Mouse (Mus musculus) lung, postnatal 0 days (tissue): ENCODE results near the gene Acbd3. TPM values are rescaled to one million over a fixed set of nuclear protein-coding genes. Genes with fewer than 3 reads are reported as not detected.

Experiments
- ATAC-seq: fragments of 200-750 bp; cut with Nextera tagmentation; 2 replicates; pipeline ENCODE4 v1.8.0; 2017; ENCODE audit warnings: moderate library complexity
- DNase-seq: peaks from one replicate; pipeline ENCODE4 v3.0.0-alpha.2; 2016; ENCODE audit warnings: low spot score
- H3K27ac ChIP-seq: fragments of 300-500 bp; sonication (generic); 2 replicates; pipeline ENCODE4 v1.5.1; 2014; ENCODE audit warnings: antibody characterized with exemption, mild to moderate bottlenecking, low read length, mixed read lengths
- H3K27me3 ChIP-seq: fragments of 300-500 bp; sonication (generic); replicated peaks from 2 replicates; pipeline ENCODE4 v1.6.1; 2014; ENCODE audit warnings: low read length, mixed read lengths; ENCODE audit not compliant: insufficient read depth
- H3K36me3 ChIP-seq: fragments of 300-500 bp; sonication (generic); 2 replicates; pipeline ENCODE4 v1.6.1; 2014; ENCODE audit warnings: low read length, mixed read lengths; ENCODE audit not compliant: insufficient read depth
- H3K4me1 ChIP-seq: fragments of 300-500 bp; sonication (generic); 2 replicates; pipeline ENCODE4 v1.6.1; 2014; ENCODE audit warnings: antibody characterized with exemption, low read depth, low read length, mixed read lengths; ENCODE audit not compliant: insufficient read depth
- H3K4me2 ChIP-seq: fragments of 300-500 bp; sonication (generic); replicated peaks from 2 replicates; pipeline ENCODE4 v1.6.1; 2014; ENCODE audit warnings: low read depth, mild to moderate bottlenecking, low read length, moderate library complexity, mixed read lengths
- H3K4me3 ChIP-seq: fragments of 300-500 bp; sonication (generic); 2 replicates; pipeline ENCODE4 v1.5.1; 2014; ENCODE audit warnings: low read depth, low read length
- H3K9ac ChIP-seq: fragments of 300-500 bp; sonication (generic); replicated peaks from 2 replicates; pipeline ENCODE4 v1.6.1; 2014; ENCODE audit warnings: low read depth, mild to moderate bottlenecking
- H3K9me3 ChIP-seq: fragments of 300-500 bp; sonication (generic); 2 replicates; pipeline ENCODE4 v1.6.1; 2016; ENCODE audit warnings: low read length, mixed read lengths
- CTCF ChIP-seq: IDR thresholded peaks from 2 replicates; pipeline ENCODE4 v1.5.1; 2016; ENCODE audit warnings: antibody characterized with exemption, mild to moderate bottlenecking
- EP300 ChIP-seq: IDR thresholded peaks from 2 replicates; pipeline ENCODE4 v1.6.1; 2016; ENCODE audit warnings: antibody characterized with exemption, mild to moderate bottlenecking, control low read depth
- WGBS: fragments of 180-500 bp; shearing (Covaris S2); extraction: QIAGEN DNeasy Blood & Tissue Kit; methylation state at CpG from one replicate; pipeline ENCODE4 v1.1.7; 2014; 5-methylcytosine and 5-hydroxymethylcytosine counted together
- polyA plus RNA-seq: library from polyadenylated mRNA; unstranded; fragments of >200 nt; fragmentation: Nextera tagmentation; extraction: Ambion mirVana; gene quantifications from 2 replicates; pipeline ENCODE4 v1.2.1, GENCODE M21; 2015

Gene Acbd3
- polyA plus RNA-seq, 1 experiment from 2014 or later = 17.0 TPM

DNA sequence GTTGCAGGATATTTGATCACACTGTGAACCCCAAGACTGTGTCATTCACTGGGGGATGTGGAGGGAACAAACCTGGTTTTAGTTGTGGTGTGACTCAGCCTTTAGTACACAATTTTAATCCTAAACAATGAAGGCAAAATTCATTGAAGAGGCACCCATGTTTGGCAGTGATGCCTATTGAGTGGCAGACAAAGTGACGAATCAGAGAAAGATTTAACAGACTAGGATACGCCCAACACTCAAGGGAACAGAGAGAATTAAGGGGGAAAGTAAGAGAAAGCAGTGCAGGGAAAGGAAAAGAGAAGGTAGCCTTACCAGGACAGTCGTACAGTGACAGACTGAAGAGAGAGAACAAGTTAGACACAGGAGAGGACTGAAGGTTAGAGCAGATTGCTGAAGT lies 46.4 kb downstream of the Acbd3 start:
- 96% methylated on average over 3 of the region's 3 CpGs for WGBS
- TF ChIP-seq CTCF (no peak), EP300 (no peak)
- no peak overlapping the region for H3K4me3 ChIP-seq
- H3K4me1 ChIP-seq = peaks cover 16% of the 10 kb centered on the region; the same call in 1 of the 2 replicates
- DNase-seq = no peak
- H3K4me2 ChIP-seq = no peak overlapping the region
- no peaks in the 10 kb centered on the region for H3K9me3 ChIP-seq
- ATAC-seq = no peak
- H3K9ac ChIP-seq = no peak overlapping the region
- H3K27ac ChIP-seq = no peak overlapping the region
- no peaks in the 10 kb centered on the region for H3K27me3 ChIP-seq
- H3K36me3 ChIP-seq = no peaks in the 10 kb centered on the region

DNA sequence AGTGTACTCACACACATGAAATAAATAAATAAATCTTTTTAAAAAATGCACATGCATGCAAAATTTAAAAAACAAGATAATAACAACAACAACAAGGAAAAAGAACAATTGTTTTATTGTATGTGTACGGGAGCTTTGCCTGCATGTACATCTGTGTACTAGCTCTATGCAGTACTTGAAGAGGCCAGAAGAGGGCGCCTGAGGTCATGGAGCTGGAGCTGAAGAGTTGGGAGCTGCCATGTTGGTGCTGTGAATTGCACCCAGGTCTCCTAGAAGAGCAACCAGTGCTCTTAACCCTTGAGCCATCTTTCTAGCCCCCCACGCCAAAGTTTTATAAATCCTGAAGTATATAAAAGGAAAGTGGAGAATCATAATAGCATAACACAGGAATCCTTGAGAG lies 48.8 kb downstream of the Acbd3 start:
- no peak for DNase-seq
- no peak for ATAC-seq

DNA sequence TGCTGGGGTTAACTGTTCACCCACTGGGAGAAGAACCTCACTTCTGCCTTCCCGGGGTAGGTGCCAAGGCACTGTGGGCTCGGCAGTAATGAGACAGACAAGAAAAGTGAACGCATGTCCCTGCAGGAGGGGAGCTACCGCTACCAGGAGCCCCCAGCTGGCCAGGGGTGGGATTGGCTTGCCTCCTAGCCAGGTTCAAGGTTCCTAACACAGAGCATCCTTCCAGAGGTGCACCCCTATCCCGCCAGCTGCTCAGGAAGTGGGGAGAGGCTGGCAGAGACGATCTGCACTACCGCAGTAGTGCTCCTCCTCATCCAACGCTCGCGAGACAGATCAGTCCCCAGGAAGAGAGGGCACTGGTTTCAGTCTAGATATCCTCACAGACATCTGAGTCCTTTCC lies 49.5 kb downstream of the Acbd3 start:
- ATAC-seq (no peak), DNase-seq (no peak)
- Histone ChIP-seq H3K9me3 (no peaks in the 10 kb centered on the region), H3K4me2 (no peak overlapping the region), H3K27me3 (no peaks in the 10 kb centered on the region), H3K4me1 (peaks cover 7% of the 10 kb centered on the region; the same call in 1 of the 2 replicates), H3K36me3 (no peaks in the 10 kb centered on the region), H3K4me3 (no peak overlapping the region), H3K27ac (no peak overlapping the region), H3K9ac (no peak overlapping the region)
- 78% methylated on average over 10 of the region's 10 CpGs for WGBS
- TF ChIP-seq CTCF = no peak

More for the DNA sequence above, 48.8 kb downstream of the Acbd3 start:
- no peak overlapping the region for H3K9ac ChIP-seq
- H3K4me1 ChIP-seq = peaks cover 7% of the 10 kb centered on the region; the same call in 1 of the 2 replicates
- no peaks in the 10 kb centered on the region for H3K36me3 ChIP-seq
- no peak overlapping the region for H3K4me2 ChIP-seq
- no peak overlapping the region for H3K4me3 ChIP-seq
- no peak overlapping the region for H3K27ac ChIP-seq
- 70% methylated on average over 3 of the region's 3 CpGs for WGBS
- no peaks in the 10 kb centered on the region for H3K9me3 ChIP-seq
- H3K27me3 ChIP-seq = no peaks in the 10 kb centered on the region
- TF ChIP-seq CTCF (peak; percentile 62), EP300 (no peak)

DNA sequence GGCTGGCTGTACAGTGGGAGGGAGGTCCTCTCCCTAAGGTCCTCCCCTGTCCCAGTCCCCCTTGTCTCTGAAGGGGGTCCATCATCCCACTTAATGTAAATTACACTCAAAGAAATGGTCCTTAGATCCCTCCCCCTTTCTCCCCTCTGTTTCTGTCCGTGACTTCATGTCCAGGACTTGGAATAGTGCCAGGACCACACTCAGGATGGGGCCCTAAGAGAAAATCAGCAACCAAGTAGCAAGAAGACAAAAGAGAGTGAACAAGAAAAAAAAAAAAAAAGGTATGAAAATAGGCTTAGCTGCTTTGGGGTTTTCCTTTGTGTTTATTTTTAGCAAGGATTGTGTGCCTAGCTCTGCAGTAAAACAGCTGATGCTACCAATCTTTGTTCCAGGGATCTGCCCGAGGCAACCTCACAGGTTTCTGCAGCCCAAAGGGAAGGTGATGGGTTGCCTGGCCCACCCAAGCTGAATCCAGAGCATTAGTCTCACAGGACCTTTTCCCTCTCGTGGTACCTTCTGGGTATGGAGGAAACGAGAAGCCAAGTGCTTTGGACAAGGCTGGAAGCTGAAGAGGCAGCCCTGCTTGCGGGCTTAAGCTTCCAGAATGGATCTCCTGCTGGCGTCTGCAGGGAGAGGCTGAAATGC lies 50.1 kb downstream of the Acbd3 start:
- no peak overlapping the region for H3K4me2 ChIP-seq
- H3K9ac ChIP-seq = no peak overlapping the region
- H3K4me3 ChIP-seq = no peak overlapping the region
- DNase-seq (peak; percentile 24), ATAC-seq (no peak)
- peaks cover 7% of the 10 kb centered on the region; the same call in 1 of the 2 replicates for H3K4me1 ChIP-seq
- H3K27me3 ChIP-seq = no peaks in the 10 kb centered on the region
- no peak overlapping the region for H3K27ac ChIP-seq
- TF ChIP-seq EP300 (no peak), CTCF (no peak)
- WGBS = 40% methylated on average over 6 of the region's 6 CpGs
- H3K9me3 ChIP-seq = no peaks in the 10 kb centered on the region
- H3K36me3 ChIP-seq = no peaks in the 10 kb centered on the region

DNA sequence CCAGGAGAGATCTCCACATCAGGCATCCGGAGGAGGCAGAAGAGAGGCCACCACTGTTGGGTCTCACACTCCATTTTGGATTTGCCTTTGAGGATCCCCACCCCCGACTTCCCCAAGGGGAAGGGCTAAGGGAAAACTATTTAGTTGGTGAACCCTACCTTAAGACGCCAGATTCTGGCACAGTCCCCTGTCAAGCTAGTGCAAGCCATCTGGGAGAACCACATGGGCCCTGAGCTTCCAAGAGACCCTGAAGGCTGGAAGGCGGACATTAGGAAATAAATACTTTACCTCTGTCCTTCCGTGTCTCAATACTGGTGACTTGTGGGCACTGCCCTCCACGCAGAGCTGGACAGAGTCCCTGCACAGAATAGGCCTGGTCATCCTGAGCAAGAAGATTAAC lies 50.7 kb downstream of the Acbd3 start:
- H3K9ac ChIP-seq = no peak overlapping the region

DNA sequence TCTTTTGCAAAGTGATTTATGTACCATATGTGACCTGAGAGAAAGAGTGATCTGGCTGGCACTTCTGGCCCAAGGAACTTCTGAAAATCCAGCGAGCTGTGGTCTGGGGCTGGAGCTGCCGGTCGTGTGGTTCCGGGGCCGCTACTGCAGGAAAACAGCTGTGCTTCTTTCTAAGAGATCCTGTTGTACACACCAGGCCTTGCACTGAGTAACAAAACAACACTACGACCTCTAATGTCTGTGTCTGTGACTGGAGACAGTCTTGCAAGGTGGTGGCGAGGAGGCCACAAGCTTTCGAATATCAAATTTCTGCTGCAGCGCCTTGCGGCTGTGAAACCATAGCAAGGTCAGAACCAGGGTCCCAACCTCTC lies 51.4 kb downstream of the Acbd3 start:
- WGBS = 7% methylated on average over 10 of the region's 10 CpGs
- H3K4me1 ChIP-seq = peaks cover 7% of the 10 kb centered on the region; the same call in 1 of the 2 replicates
- peak overlapping the region; percentile 68 for H3K4me3 ChIP-seq
- ATAC-seq (peak; percentile 21), DNase-seq (no peak)
- TF ChIP-seq CTCF = no peak
- no peak for TF ChIP-seq EP300
- H3K9ac ChIP-seq = peak overlapping the region; percentile 87
- no peaks in the 10 kb centered on the region for H3K36me3 ChIP-seq
- H3K27me3 ChIP-seq = no peaks in the 10 kb centered on the region
- peak overlapping the region; percentile 98 for H3K27ac ChIP-seq
- no peaks in the 10 kb centered on the region for H3K9me3 ChIP-seq
- H3K4me2 ChIP-seq = peak overlapping the region; percentile 87

More for the DNA sequence above, 50.7 kb downstream of the Acbd3 start:
- no peaks in the 10 kb centered on the region for H3K9me3 ChIP-seq
- no peak for DNase-seq
- no peaks in the 10 kb centered on the region for H3K36me3 ChIP-seq
- no peaks in the 10 kb centered on the region for H3K27me3 ChIP-seq
- 80% methylated on average over 6 of the region's 6 CpGs for WGBS
- TF ChIP-seq EP300 = no peak
- no peak for TF ChIP-seq CTCF
- H3K4me2 ChIP-seq = no peak overlapping the region
- H3K4me1 ChIP-seq = peaks cover 7% of the 10 kb centered on the region; the same call in 1 of the 2 replicates
- no peak overlapping the region for H3K27ac ChIP-seq
- no peak for ATAC-seq
- no peak overlapping the region for H3K4me3 ChIP-seq
